Mouse (Mus musculus): ENCODE data around the gene Esr1. TPM values are rescaled to one million over a fixed set of nuclear protein-coding genes. Genes with fewer than 3 reads are reported as not detected.

The Esr1 gene
- total RNA-seq, 1 experiment from 2014 or later = 19.6 TPM

GRCm38 (mm10) chr10:4620596-4621504, 9.5 kb downstream of the Esr1 start:
- peak; percentile 78 for DNase-seq

- peak; percentile 37 for DNase-seq
Measured at GRCm38 (mm10) chr10:4621505-4621815, 10.1 kb downstream of the Esr1 start.

- DNase-seq = no peak
Measured at GRCm38 (mm10) chr10:4623319-4623718, 11.9 kb downstream of the Esr1 start.

- no peak for DNase-seq
Measured at GRCm38 (mm10) chr10:4624581-4624980, 13.2 kb downstream of the Esr1 start.

- no peak for DNase-seq
Measured at GRCm38 (mm10) chr10:4625300-4625699, 13.9 kb downstream of the Esr1 start.

GRCm38 (mm10) chr10:4626432-4626831, 15.0 kb downstream of the Esr1 start:
- DNase-seq = peak; percentile 38

GRCm38 (mm10) chr10:4626996-4627395, 15.6 kb downstream of the Esr1 start:
- DNase-seq = no peak

GRCm38 (mm10) chr10:4627415-4627814, 16.0 kb downstream of the Esr1 start:
- no peak for DNase-seq

GRCm38 (mm10) chr10:4629314-4629713, 17.9 kb downstream of the Esr1 start:
- no peak for DNase-seq

- DNase-seq = no peak
Measured at GRCm38 (mm10) chr10:4632211-4632704, 20.9 kb downstream of the Esr1 start.

GRCm38 (mm10) chr10:4633287-4634030, 22.1 kb downstream of the Esr1 start:
- DNase-seq = no peak

- no peak for DNase-seq
Measured at GRCm38 (mm10) chr10:4635740-4636139, 24.3 kb downstream of the Esr1 start.

GRCm38 (mm10) chr10:4646074-4646473, 34.7 kb downstream of the Esr1 start:
- DNase-seq = no peak

- no peak for DNase-seq
Measured at GRCm38 (mm10) chr10:4646851-4647250, 35.5 kb downstream of the Esr1 start.

GRCm38 (mm10) chr10:4665380-4665779, 54.0 kb downstream of the Esr1 start:
- DNase-seq = no peak

- no peak for DNase-seq
Measured at GRCm38 (mm10) chr10:4667006-4667405, 55.6 kb downstream of the Esr1 start.

- no peak for DNase-seq
Measured at GRCm38 (mm10) chr10:4670053-4670452, 58.7 kb downstream of the Esr1 start.

- peak; percentile 53 for DNase-seq
Measured at GRCm38 (mm10) chr10:4671876-4672275, 60.5 kb downstream of the Esr1 start.

GRCm38 (mm10) chr10:4673311-4673816, 62.0 kb downstream of the Esr1 start:
- no peak for DNase-seq

GRCm38 (mm10) chr10:4674983-4675592, 63.7 kb downstream of the Esr1 start:
- peak; percentile 52 for DNase-seq

- DNase-seq = peak; percentile 71
Measured at GRCm38 (mm10) chr10:4683106-4683505, 71.7 kb downstream of the Esr1 start.

- no peak for DNase-seq
Measured at GRCm38 (mm10) chr10:4683711-4684265, 72.4 kb downstream of the Esr1 start.
